Mouse (Mus musculus) forebrain, embryonic 16.5 days (tissue): ENCODE measurements around the gene Rcor1. TPM values are rescaled to one million over a fixed set of nuclear protein-coding genes. Genes with fewer than 3 reads are reported as not detected.

Source experiments
- ATAC-seq: fragments of 200-750 bp; cut with Nextera tagmentation; 2 replicates; pipeline ENCODE4 v1.8.0; 2017; ENCODE audit warnings: mild to moderate bottlenecking, moderate library complexity
- H3K27ac ChIP-seq: fragments of 300-500 bp; sonication (generic); 2 replicates; pipeline ENCODE4 v1.5.1; 2014; ENCODE audit warnings: low read length, control low read depth
- H3K27me3 ChIP-seq: fragments of 300-500 bp; sonication (generic); replicated peaks from 2 replicates; pipeline ENCODE4 v1.6.1; 2014; ENCODE audit warnings: low read length; ENCODE audit not compliant: control insufficient read depth, insufficient read depth
- H3K36me3 ChIP-seq: fragments of 300-500 bp; sonication (generic); 2 replicates; pipeline ENCODE4 v1.6.1; 2014; ENCODE audit not compliant: control insufficient read depth, insufficient read depth
- H3K4me1 ChIP-seq: fragments of 300-500 bp; sonication (generic); replicated peaks from 2 replicates; pipeline ENCODE4 v1.6.1; 2014; ENCODE audit warnings: low read length; ENCODE audit not compliant: control insufficient read depth, insufficient read depth
- H3K4me2 ChIP-seq: fragments of 300-500 bp; sonication (generic); 2 replicates; pipeline ENCODE4 v1.6.1; 2014; ENCODE audit warnings: mild to moderate bottlenecking, low read length, control low read depth
- H3K4me3 ChIP-seq: fragments of 300-500 bp; sonication (generic); replicated peaks from 2 replicates; pipeline ENCODE4 v1.5.1; 2014; ENCODE audit warnings: mild to moderate bottlenecking, low read length, control low read depth
- H3K9ac ChIP-seq: fragments of 300-500 bp; sonication (generic); replicated peaks from 2 replicates; pipeline ENCODE4 v1.6.1; 2014; ENCODE audit warnings: low read depth, low read length, control low read depth
- H3K9me3 ChIP-seq: fragments of 300-500 bp; sonication (generic); 2 replicates; pipeline ENCODE4 v1.6.1; 2016; ENCODE audit warnings: low read length; ENCODE audit not compliant: control insufficient read depth
- WGBS: fragments of 180-500 bp; shearing (Covaris S2); extraction: QIAGEN DNeasy Blood & Tissue Kit; methylation state at CpG from one replicate; pipeline ENCODE4 v1.1.7; 2014; 5-methylcytosine and 5-hydroxymethylcytosine counted together
- polyA plus RNA-seq: library from polyadenylated mRNA; unstranded; fragments of >200 nt; fragmentation: Nextera tagmentation; extraction: Ambion mirVana; gene quantifications from 2 replicates; pipeline ENCODE4 v1.2.1, GENCODE M21; 2015

The Rcor1 gene
- polyA plus RNA-seq, 1 experiment from 2014 or later, result 7.6 TPM

GRCm38 (mm10) chr12:111151422-111152156, 112.4 kb downstream of the Rcor1 start:
- no peaks in the 10 kb centered on the region for H3K27me3 ChIP-seq
- no peak for ATAC-seq
- H3K4me2 ChIP-seq, result no peak overlapping the region
- 89% methylated on average over 5 of the region's 5 CpGs for WGBS
- H3K9ac ChIP-seq, result no peak overlapping the region
- no peaks in the 10 kb centered on the region for H3K9me3 ChIP-seq
- H3K27ac ChIP-seq, result no peak overlapping the region
- H3K4me3 ChIP-seq, result no peak overlapping the region
- no peaks in the 10 kb centered on the region for H3K36me3 ChIP-seq
- H3K4me1 ChIP-seq, result peaks cover 6% of the 10 kb centered on the region; the same call in 1 of the 2 replicates

GRCm38 (mm10) chr12:111152579-111152978, 113.4 kb downstream of the Rcor1 start:
- Histone ChIP-seq H3K4me3 (no peak overlapping the region), H3K4me2 (no peak overlapping the region), H3K36me3 (no peaks in the 10 kb centered on the region), H3K27me3 (no peaks in the 10 kb centered on the region), H3K9ac (no peak overlapping the region), H3K9me3 (no peaks in the 10 kb centered on the region), H3K4me1 (peaks cover 6% of the 10 kb centered on the region; the same call in 1 of the 2 replicates), H3K27ac (no peak overlapping the region)
- no peak for ATAC-seq
- WGBS, result 90% methylated on average over 6 of the region's 6 CpGs

- WGBS, result 52% methylated on average over 7 of the region's 7 CpGs
- no peaks in the 10 kb centered on the region for H3K9me3 ChIP-seq
Measured at GRCm38 (mm10) chr12:111152981-111153710, 114.0 kb downstream of the Rcor1 start.

GRCm38 (mm10) chr12:111153946-111154345, 114.8 kb downstream of the Rcor1 start:
- no peaks in the 10 kb centered on the region for H3K27me3 ChIP-seq
- H3K4me1 ChIP-seq, result peaks cover 6% of the 10 kb centered on the region; the same call in 1 of the 2 replicates
- H3K4me3 ChIP-seq, result no peak overlapping the region
- H3K36me3 ChIP-seq, result no peaks in the 10 kb centered on the region
- no peak overlapping the region for H3K4me2 ChIP-seq
- ATAC-seq, result no peak
- no peaks in the 10 kb centered on the region for H3K9me3 ChIP-seq
- 64% methylated on average over 5 of the region's 5 CpGs for WGBS
- H3K27ac ChIP-seq, result no peak overlapping the region
- no peak overlapping the region for H3K9ac ChIP-seq

More at GRCm38 (mm10) chr12:111152981-111153710, 114.0 kb downstream of the Rcor1 start:
- no peak overlapping the region for H3K4me2 ChIP-seq
- ATAC-seq, result no peak
- H3K27ac ChIP-seq, result no peak overlapping the region
- H3K9ac ChIP-seq, result no peak overlapping the region
- H3K27me3 ChIP-seq, result no peaks in the 10 kb centered on the region
- peaks cover 6% of the 10 kb centered on the region; the same call in 1 of the 2 replicates for H3K4me1 ChIP-seq
- no peaks in the 10 kb centered on the region for H3K36me3 ChIP-seq
- H3K4me3 ChIP-seq, result no peak overlapping the region

GRCm38 (mm10) chr12:111154641-111155040, 115.5 kb downstream of the Rcor1 start:
- H3K4me1 ChIP-seq, result peaks cover 6% of the 10 kb centered on the region; the same call in 1 of the 2 replicates
- no peak overlapping the region for H3K27ac ChIP-seq
- no peak overlapping the region for H3K4me3 ChIP-seq
- H3K4me2 ChIP-seq, result no peak overlapping the region
- WGBS, result 92% methylated on average over 6 of the region's 6 CpGs
- H3K9ac ChIP-seq, result no peak overlapping the region
- H3K9me3 ChIP-seq, result no peaks in the 10 kb centered on the region
- ATAC-seq, result no peak
- H3K36me3 ChIP-seq, result no peaks in the 10 kb centered on the region
- H3K27me3 ChIP-seq, result no peaks in the 10 kb centered on the region

GRCm38 (mm10) chr12:111155756-111156155, 116.6 kb downstream of the Rcor1 start:
- Histone ChIP-seq H3K36me3 (no peaks in the 10 kb centered on the region), H3K27me3 (no peaks in the 10 kb centered on the region), H3K9me3 (no peaks in the 10 kb centered on the region), H3K4me2 (no peak overlapping the region), H3K27ac (no peak overlapping the region), H3K4me1 (peaks cover 6% of the 10 kb centered on the region; the same call in 1 of the 2 replicates), H3K9ac (no peak overlapping the region), H3K4me3 (no peak overlapping the region)
- no peak for ATAC-seq
- WGBS, result 88% methylated on average over 1 of the region's 1 CpGs

GRCm38 (mm10) chr12:111159659-111160428, 120.7 kb downstream of the Rcor1 start:
- no peak for ATAC-seq
- H3K4me1 ChIP-seq, result peaks cover 27% of the 10 kb centered on the region
- WGBS, result 73% methylated on average over 12 of the region's 12 CpGs

GRCm38 (mm10) chr12:111160871-111161270, 121.7 kb downstream of the Rcor1 start:
- no peak for ATAC-seq
- 94% methylated on average over 10 of the region's 10 CpGs for WGBS

More at GRCm38 (mm10) chr12:111159659-111160428, 120.7 kb downstream of the Rcor1 start:
- Histone ChIP-seq H3K27me3 (no peaks in the 10 kb centered on the region), H3K36me3 (no peaks in the 10 kb centered on the region), H3K27ac (no peak overlapping the region), H3K9ac (no peak overlapping the region), H3K4me2 (no peak overlapping the region), H3K9me3 (no peaks in the 10 kb centered on the region), H3K4me3 (no peak overlapping the region)

GRCm38 (mm10) chr12:111161943-111162311, 122.8 kb downstream of the Rcor1 start:
- Histone ChIP-seq H3K4me1 (peaks cover 38% of the 10 kb centered on the region), H3K9ac (peak overlapping the region; percentile 55), H3K9me3 (no peaks in the 10 kb centered on the region), H3K4me3 (peak overlapping the region; percentile 32), H3K27me3 (no peaks in the 10 kb centered on the region), H3K4me2 (peak overlapping the region; percentile 53), H3K27ac (peak overlapping the region; percentile 96), H3K36me3 (no peaks in the 10 kb centered on the region)
- WGBS, result 35% methylated on average over 7 of the region's 7 CpGs
- ATAC-seq, result no peak

More at GRCm38 (mm10) chr12:111160871-111161270, 121.7 kb downstream of the Rcor1 start:
- H3K27me3 ChIP-seq, result no peaks in the 10 kb centered on the region
- H3K9me3 ChIP-seq, result no peaks in the 10 kb centered on the region
- no peaks in the 10 kb centered on the region for H3K36me3 ChIP-seq
- H3K4me3 ChIP-seq, result no peak overlapping the region
- no peak overlapping the region for H3K9ac ChIP-seq
- H3K27ac ChIP-seq, result no peak overlapping the region
- H3K4me1 ChIP-seq, result peaks cover 38% of the 10 kb centered on the region
- no peak overlapping the region for H3K4me2 ChIP-seq
